Mouse (Mus musculus) heart, adult 9 months (tissue): Measurements from ENCODE around the gene Sp2.

Experiments
- DNase-seq, 2 experiments: peaks; one replicate each; pipeline ENCODE4 v3.0.0; 2022; ENCODE audit warnings: low spot score in 2 of 2

The Sp2 gene

GRCm38 (mm10) chr11:96995836-96996772 lies 13.3 kb upstream of the Sp2 start:
- no peak for DNase-seq

GRCm38 (mm10) chr11:96995031-96995430 lies 12.3 kb upstream of the Sp2 start:
- no peak for DNase-seq

- no peak for DNase-seq
Observed at GRCm38 (mm10) chr11:96992722-96993311, 10.1 kb upstream of the Sp2 start.

- no peak for DNase-seq
Observed at GRCm38 (mm10) chr11:96991501-96991900, 8.7 kb upstream of the Sp2 start.

- no peak for DNase-seq
Observed at GRCm38 (mm10) chr11:96987873-96988655, 5.3 kb upstream of the Sp2 start.

GRCm38 (mm10) chr11:96986463-96986862 lies 3.7 kb upstream of the Sp2 start:
- DNase-seq: no peak

GRCm38 (mm10) chr11:96984903-96985302 lies 2.1 kb upstream of the Sp2 start:
- DNase-seq: no peak

GRCm38 (mm10) chr11:96982355-96982754 lies 404 bp downstream of the Sp2 start:
- peak; percentile 66 to 68 for DNase-seq

- DNase-seq: no peak
Observed at GRCm38 (mm10) chr11:96981461-96981860, 1.3 kb downstream of the Sp2 start.

GRCm38 (mm10) chr11:96980021-96980420 lies 2.7 kb downstream of the Sp2 start:
- DNase-seq: no peak

- DNase-seq: no peak
Observed at GRCm38 (mm10) chr11:96979329-96979728, 3.4 kb downstream of the Sp2 start.

GRCm38 (mm10) chr11:96978401-96979246 lies 4.1 kb downstream of the Sp2 start:
- DNase-seq: no peak

GRCm38 (mm10) chr11:96977606-96978400 lies 5.0 kb downstream of the Sp2 start:
- peak; percentile 100 for DNase-seq

GRCm38 (mm10) chr11:96976911-96977591 lies 5.7 kb downstream of the Sp2 start:
- peak; percentile 89 for DNase-seq

- DNase-seq: no peak
Observed at GRCm38 (mm10) chr11:96976379-96976687, 6.4 kb downstream of the Sp2 start.

- DNase-seq: no peak
Observed at GRCm38 (mm10) chr11:96975511-96976378, 7.0 kb downstream of the Sp2 start.

GRCm38 (mm10) chr11:96974813-96975212 lies 7.9 kb downstream of the Sp2 start:
- no peak for DNase-seq

GRCm38 (mm10) chr11:96973426-96973964 lies 9.3 kb downstream of the Sp2 start:
- DNase-seq: no peak

- peak; percentile 51 to 55 for DNase-seq
Observed at GRCm38 (mm10) chr11:96972906-96973305, 9.9 kb downstream of the Sp2 start.
